Mouse (Mus musculus): ENCODE measurements around the gene Tuba1b.
"Not testable (repeated sequence)": the region's sequence is repeated elsewhere in the genome, so short reads cannot be mapped to it uniquely, and the experiment has no call there.

Gene Tuba1b

GRCm38 (mm10) chr15:98953401-98954356 is 19.3 kb upstream of the Tuba1b start, which contains the start of the genes Gm49450 and Tuba1a:
TSS of gene Gm49450 (minus strand) at chr15:98953551.
TSS of gene Tuba1a (minus strand) at chr15:98953703.
- peak; percentile 97 for DNase-seq

- no peak for DNase-seq
These were observed 18.5 kb upstream of the Tuba1b start for GRCm38 (mm10) chr15:98952751-98953400.

- no peak for DNase-seq
These were observed 17.7 kb upstream of the Tuba1b start for GRCm38 (mm10) chr15:98952063-98952455.

DNA sequence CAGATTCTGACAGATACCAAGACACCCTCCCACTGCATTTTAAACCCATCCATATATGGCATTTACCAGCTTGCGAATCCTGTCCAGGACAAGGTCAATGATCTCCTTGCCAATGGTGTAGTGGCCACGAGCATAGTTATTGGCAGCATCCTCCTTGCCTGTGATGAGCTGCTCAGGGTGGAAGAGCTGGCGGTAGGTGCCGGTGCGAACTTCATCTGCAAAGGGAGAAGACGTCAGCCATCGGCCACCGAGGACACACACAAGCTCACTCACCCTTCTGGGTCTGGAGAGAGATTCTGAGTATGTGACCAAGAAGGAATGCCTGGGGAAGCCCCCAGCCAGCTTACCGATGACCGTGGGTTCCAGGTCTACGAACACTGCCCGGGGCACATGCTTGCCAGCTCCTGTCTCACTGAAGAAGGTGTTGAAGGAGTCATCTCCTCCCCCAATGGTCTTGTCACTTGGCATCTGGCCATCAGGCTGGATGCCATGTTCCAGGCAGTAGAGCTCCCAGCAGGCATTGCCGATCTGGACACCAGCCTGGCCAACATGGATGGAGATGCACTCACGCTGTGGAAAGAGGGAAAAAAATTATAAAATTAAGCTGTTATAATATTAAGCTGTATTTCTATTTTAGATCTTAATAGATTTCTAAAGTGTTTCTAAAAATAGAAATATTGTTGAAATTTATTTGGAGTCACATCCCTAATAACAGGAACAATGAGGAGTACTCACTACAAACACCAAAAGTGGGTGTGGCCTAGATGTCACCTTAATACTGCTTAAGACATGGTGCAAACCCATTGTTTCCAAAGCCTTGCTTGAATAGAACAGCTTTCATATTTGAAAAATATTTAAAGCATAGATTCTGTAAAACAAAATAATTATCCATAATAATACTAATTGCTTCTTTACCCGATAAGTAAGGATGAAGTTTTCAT is 17.0 kb upstream of the Tuba1b start:
- DNase-seq = not testable (repeated sequence)

GRCm38 (mm10) chr15:98949607-98949892 is 15.2 kb upstream of the Tuba1b start:
- DNase-seq = no peak

- DNase-seq = no peak
These were observed 14.7 kb upstream of the Tuba1b start for GRCm38 (mm10) chr15:98948857-98949606.

DNA sequence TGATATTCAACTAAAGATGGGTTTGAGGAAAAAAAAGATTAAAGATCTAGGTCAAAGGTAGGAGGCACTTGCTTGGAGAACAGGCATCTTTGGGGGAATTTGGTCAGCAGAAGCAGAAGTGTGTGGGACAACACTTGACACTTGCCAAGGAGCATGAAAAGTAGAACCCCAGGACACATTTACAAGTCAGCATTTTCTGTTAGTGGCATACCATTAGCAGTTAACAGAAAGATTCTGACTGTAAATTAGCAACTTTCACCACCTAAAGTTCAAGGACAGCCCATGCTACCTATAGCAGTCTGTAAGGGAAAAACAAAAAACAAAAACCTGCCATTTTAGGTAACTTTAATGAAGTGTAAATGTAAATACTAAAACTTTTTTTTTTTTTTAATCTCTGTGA is 14.0 kb upstream of the Tuba1b start:
- no peak for DNase-seq

- no peak for DNase-seq
These were observed 13.5 kb upstream of the Tuba1b start for GRCm38 (mm10) chr15:98947884-98948283.

GRCm38 (mm10) chr15:98943133-98943532 is 8.8 kb upstream of the Tuba1b start:
- no peak for DNase-seq

DNA sequence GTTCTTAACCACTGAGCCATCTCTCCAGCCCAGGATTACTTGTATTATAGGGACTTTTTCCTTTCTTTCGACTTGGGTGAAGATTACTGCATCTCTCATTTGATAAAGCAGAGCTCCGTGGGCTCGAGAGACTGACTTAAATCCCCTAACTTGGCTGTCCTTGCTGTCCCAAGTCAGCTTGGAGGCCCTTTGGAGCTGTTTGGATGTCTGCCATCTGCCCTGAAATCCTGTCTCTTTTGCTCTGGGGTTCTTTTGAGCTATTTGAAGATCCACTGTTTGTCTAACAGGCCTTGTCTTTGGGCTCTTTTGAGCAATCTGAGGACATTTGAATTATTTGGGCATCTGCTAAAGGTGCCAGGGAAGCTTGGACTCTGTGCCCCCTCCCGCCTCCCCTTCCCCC is 7.7 kb upstream of the Tuba1b start:
- no peak for DNase-seq

DNA sequence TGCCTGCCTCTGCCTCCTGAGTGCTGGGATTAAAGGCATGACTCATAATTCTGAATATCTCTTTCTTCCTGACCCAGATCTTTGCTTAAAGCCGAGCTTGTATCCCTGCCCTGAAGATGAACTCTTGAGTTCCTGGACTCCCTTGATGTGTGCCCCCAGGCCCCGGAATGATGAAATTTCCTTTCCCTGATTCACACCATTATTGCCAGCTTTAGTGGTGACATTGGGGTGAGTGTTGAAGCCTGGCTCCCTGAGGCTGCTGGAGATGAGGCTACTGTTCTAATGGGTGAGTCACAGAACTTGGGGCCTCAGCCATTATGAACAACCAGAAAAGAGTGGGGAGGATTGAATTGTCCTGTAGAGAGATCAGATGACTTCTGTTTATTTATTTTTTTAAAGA is 7.2 kb upstream of the Tuba1b start:
- DNase-seq = no peak

- DNase-seq = peak; percentile 39
These were observed 6.5 kb upstream of the Tuba1b start for GRCm38 (mm10) chr15:98940816-98941215.

- peak; percentile 97 for DNase-seq
These were observed 540 bp downstream of the Tuba1b start for GRCm38 (mm10) chr15:98933833-98934216.

DNA sequence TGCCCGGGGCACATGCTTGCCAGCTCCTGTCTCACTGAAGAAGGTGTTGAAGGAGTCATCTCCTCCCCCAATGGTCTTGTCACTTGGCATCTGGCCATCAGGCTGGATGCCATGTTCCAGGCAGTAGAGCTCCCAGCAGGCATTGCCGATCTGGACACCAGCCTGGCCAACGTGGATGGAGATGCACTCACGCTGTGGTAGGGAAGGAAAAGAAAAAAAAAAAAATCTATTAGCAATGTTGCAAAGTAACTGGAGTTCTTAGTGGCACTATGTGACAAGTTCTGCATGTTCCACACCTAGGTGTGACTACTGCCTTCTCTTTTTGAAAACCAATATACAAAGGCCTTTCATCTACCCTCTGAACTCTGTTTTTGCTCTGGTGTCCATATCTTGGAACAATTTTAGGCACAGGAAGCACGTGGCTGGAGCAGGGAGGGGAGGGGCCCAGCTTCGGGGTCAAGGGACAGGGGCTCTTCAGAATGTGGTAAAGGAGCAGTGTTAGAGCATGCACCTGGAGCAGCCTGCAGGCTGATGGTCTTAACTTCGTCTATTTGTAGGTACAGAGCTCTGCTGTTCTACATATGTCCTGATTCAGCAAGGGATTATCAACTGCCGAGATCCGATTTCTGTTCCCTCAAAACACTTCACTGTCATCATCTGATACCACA is 1.2 kb downstream of the Tuba1b start:
- peak; percentile 42 for DNase-seq

DNA sequence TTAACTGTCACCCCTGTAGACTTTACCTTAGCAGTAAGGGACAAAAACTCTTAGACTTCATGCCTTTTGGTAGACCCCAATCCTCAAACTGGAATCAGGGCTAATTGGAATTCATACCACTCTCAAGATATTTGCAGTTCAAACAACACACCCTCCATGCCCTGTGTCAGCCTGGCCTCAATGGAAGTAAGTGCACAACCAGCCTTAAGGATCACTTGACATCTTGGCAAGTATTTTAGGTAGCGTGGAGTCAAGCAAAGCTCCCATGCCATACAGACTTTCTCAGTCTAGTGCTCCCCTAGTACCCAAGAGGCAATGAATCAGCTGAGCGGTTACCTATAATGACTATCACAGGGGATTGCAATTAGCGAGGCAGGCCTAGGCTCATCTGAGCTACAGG is 3.4 kb downstream of the Tuba1b start:
- DNase-seq = no peak

DNA sequence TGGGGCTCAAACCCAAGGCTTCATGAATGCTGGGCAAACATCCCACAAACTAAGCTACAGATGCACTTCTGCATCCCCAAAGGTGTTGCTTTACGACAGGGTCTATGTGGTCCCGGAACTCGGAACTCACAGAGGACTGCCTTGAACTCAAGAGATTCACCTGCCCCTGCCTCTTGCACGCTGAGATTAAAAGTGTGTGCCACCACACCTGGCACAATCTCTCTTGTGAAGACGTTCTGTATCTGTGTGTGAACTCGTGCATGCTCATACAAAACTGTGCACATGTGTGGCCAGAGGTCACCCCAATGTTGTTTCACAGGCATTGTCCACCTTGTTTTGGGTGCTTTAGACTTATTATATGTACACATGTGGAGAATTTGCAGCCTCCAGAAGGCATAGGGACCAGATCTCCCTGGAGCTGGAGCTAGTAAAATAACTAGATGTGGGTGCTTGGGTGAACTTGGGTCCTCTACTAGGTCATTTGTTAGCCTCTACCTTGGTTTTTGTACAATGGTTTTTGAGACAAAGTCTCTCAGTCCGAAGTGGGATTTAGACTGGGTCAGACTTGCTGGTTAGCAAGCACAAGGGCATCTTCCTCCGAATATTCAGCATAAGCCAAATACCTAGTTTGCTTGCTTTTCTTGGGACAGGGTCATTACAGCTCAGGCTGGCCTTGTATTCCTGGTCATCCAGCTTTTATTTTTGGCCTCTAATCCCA is 4.2 kb downstream of the Tuba1b start:
- no peak for DNase-seq

DNA sequence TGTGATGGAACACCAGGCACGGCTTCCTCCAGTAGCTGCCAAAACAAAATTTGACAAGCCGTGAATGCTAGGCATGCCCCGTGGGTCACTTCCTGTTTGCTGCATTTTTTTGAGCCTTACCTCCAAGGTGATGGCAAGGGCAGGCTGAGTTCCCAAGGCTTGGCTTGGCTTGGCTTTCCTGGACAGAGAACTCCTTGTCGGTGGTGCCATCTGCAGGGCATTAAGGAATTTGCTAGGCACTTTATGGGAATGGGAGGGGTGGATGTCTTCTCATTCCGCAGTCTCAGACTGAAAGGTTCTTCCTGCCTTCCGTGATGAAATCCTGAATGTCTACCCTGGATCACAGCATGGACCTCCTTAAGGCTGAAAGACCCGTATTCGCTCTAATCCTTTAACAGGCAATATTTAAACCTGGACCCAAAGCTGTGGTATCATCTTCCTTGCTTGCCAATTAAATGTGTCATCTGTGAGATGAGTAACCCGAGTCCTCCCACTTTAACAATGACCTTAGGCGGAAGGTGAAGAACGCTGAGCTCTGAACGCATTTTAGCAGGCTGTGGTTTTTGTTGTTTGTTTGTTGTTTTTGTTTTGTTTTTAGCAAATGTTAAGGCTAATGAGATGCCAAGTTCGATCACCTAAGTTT is 5.6 kb downstream of the Tuba1b start:
- DNase-seq = peak; percentile 76

GRCm38 (mm10) chr15:98927566-98927965 is 6.8 kb downstream of the Tuba1b start:
- no peak for DNase-seq

GRCm38 (mm10) chr15:98924682-98925081 is 9.7 kb downstream of the Tuba1b start:
- no peak for DNase-seq

- DNase-seq = no peak
These were observed 11.3 kb downstream of the Tuba1b start for GRCm38 (mm10) chr15:98923031-98923537.
